Mouse (Mus musculus): ENCODE measurements around the gene Atf5. TPM values are rescaled to one million over a fixed set of nuclear protein-coding genes. Genes with fewer than 3 reads are reported as not detected.

Gene Atf5
- polyA plus RNA-seq, 1 experiment, result 9.6 TPM

- Histone ChIP-seq H3K9me3 (replicated peaks; ENCODE audit: control insufficient read depth, insufficient read depth, low read length, poor library complexity, severe bottlenecking) (no peaks in the 10 kb centered on the region), H3K4me1 (ENCODE audit: control insufficient read depth, insufficient read depth, low read length) (peaks cover 4% of the 10 kb centered on the region), H3K9ac (ENCODE audit: low read depth, poor library complexity, severe bottlenecking) (peak overlapping the region; percentile 43; the same call in 1 of the 2 replicates), H3K4me3 (ENCODE audit: low read depth, low read length) (no peak overlapping the region), H3K36me3 (ENCODE audit: control insufficient read depth, insufficient read depth, low read length, poor library complexity, severe bottlenecking) (peaks cover 38% of the 10 kb centered on the region), H3K27me3 (ENCODE audit: control insufficient read depth, insufficient read depth, low read length, poor library complexity, severe bottlenecking) (no peaks in the 10 kb centered on the region), H3K27ac (ENCODE audit: insufficient read depth, low read length) (0 out of 2 replicates have a peak overlapping the region, but pooled peaks have one; percentile 16)
- TF ChIP-seq EP300 (IDR thresholded peaks at IDR 0.05; ENCODE audit: insufficient read depth, low read depth, low read length), result no peak
- no peak for TF ChIP-seq POLR2A (IDR thresholded peaks at IDR 0.05; ENCODE audit: insufficient read depth, low read length)
- TF ChIP-seq CTCF (IDR thresholded peaks at IDR 0.05; ENCODE audit: low read depth, low read length), result peak; percentile 30
Measured at GRCm38 (mm10) chr7:44821666-44822448, 5.4 kb upstream of the Atf5 start.

GRCm38 (mm10) chr7:44820525-44820924 lies 4.1 kb upstream of the Atf5 start:
- peaks cover 4% of the 10 kb centered on the region for H3K4me1 ChIP-seq (ENCODE audit: control insufficient read depth, insufficient read depth, low read length)
- no peak for TF ChIP-seq CTCF (IDR thresholded peaks at IDR 0.05; ENCODE audit: low read depth, low read length)
- no peak for TF ChIP-seq POLR2A (IDR thresholded peaks at IDR 0.05; ENCODE audit: insufficient read depth, low read length)
- TF ChIP-seq EP300 (IDR thresholded peaks at IDR 0.05; ENCODE audit: insufficient read depth, low read depth, low read length), result no peak

GRCm38 (mm10) chr7:44819863-44820262 lies 3.4 kb upstream of the Atf5 start:
- H3K9ac ChIP-seq (ENCODE audit: low read depth, poor library complexity, severe bottlenecking), result peak overlapping the region; percentile 99
- H3K27me3 ChIP-seq (ENCODE audit: control insufficient read depth, insufficient read depth, low read length, poor library complexity, severe bottlenecking), result no peaks in the 10 kb centered on the region
- TF ChIP-seq EP300 (IDR thresholded peaks at IDR 0.05; ENCODE audit: insufficient read depth, low read depth, low read length) (no peak), POLR2A (IDR thresholded peaks at IDR 0.05; ENCODE audit: insufficient read depth, low read length) (no peak), CTCF (IDR thresholded peaks at IDR 0.05; ENCODE audit: low read depth, low read length) (no peak)
- no peaks in the 10 kb centered on the region for H3K9me3 ChIP-seq (replicated peaks; ENCODE audit: control insufficient read depth, insufficient read depth, low read length, poor library complexity, severe bottlenecking)
- peaks cover 34% of the 10 kb centered on the region for H3K36me3 ChIP-seq (ENCODE audit: control insufficient read depth, insufficient read depth, low read length, poor library complexity, severe bottlenecking)
- H3K4me3 ChIP-seq (ENCODE audit: low read depth, low read length), result peak overlapping the region; percentile 98
- H3K4me1 ChIP-seq (ENCODE audit: control insufficient read depth, insufficient read depth, low read length), result peaks cover 4% of the 10 kb centered on the region
- peak overlapping the region; percentile 84 for H3K27ac ChIP-seq (ENCODE audit: insufficient read depth, low read length)

More at GRCm38 (mm10) chr7:44820525-44820924, 4.1 kb upstream of the Atf5 start:
- H3K9me3 ChIP-seq (replicated peaks; ENCODE audit: control insufficient read depth, insufficient read depth, low read length, poor library complexity, severe bottlenecking), result no peaks in the 10 kb centered on the region
- H3K9ac ChIP-seq (ENCODE audit: low read depth, poor library complexity, severe bottlenecking), result peak overlapping the region; percentile 99; the same call in 1 of the 2 replicates
- H3K27ac ChIP-seq (ENCODE audit: insufficient read depth, low read length), result 0 out of 2 replicates have a peak overlapping the region, but pooled peaks have one; percentile 21
- H3K27me3 ChIP-seq (ENCODE audit: control insufficient read depth, insufficient read depth, low read length, poor library complexity, severe bottlenecking), result no peaks in the 10 kb centered on the region
- H3K4me3 ChIP-seq (ENCODE audit: low read depth, low read length), result no peak overlapping the region
- H3K36me3 ChIP-seq (ENCODE audit: control insufficient read depth, insufficient read depth, low read length, poor library complexity, severe bottlenecking), result peaks cover 34% of the 10 kb centered on the region

GRCm38 (mm10) chr7:44819391-44819790 lies 2.9 kb upstream of the Atf5 start:
- peak overlapping the region; percentile 98 for H3K4me3 ChIP-seq (ENCODE audit: low read depth, low read length)
- no peak for TF ChIP-seq POLR2A (IDR thresholded peaks at IDR 0.05; ENCODE audit: insufficient read depth, low read length)
- TF ChIP-seq EP300 (IDR thresholded peaks at IDR 0.05; ENCODE audit: insufficient read depth, low read depth, low read length), result no peak
- no peak for TF ChIP-seq CTCF (IDR thresholded peaks at IDR 0.05; ENCODE audit: low read depth, low read length)
- no peaks in the 10 kb centered on the region for H3K27me3 ChIP-seq (ENCODE audit: control insufficient read depth, insufficient read depth, low read length, poor library complexity, severe bottlenecking)
- H3K9ac ChIP-seq (ENCODE audit: low read depth, poor library complexity, severe bottlenecking), result peak overlapping the region; percentile 99
- peaks cover 34% of the 10 kb centered on the region for H3K36me3 ChIP-seq (ENCODE audit: control insufficient read depth, insufficient read depth, low read length, poor library complexity, severe bottlenecking)
- peak overlapping the region; percentile 84 for H3K27ac ChIP-seq (ENCODE audit: insufficient read depth, low read length)
- H3K4me1 ChIP-seq (ENCODE audit: control insufficient read depth, insufficient read depth, low read length), result peaks cover 4% of the 10 kb centered on the region
- no peaks in the 10 kb centered on the region for H3K9me3 ChIP-seq (replicated peaks; ENCODE audit: control insufficient read depth, insufficient read depth, low read length, poor library complexity, severe bottlenecking)

GRCm38 (mm10) chr7:44818751-44819235 lies 2.3 kb upstream of the Atf5 start:
- H3K4me3 ChIP-seq (ENCODE audit: low read depth, low read length), result peak overlapping the region; percentile 98
- peak overlapping the region; percentile 84 for H3K27ac ChIP-seq (ENCODE audit: insufficient read depth, low read length)
- H3K4me1 ChIP-seq (ENCODE audit: control insufficient read depth, insufficient read depth, low read length), result peaks cover 4% of the 10 kb centered on the region
- H3K27me3 ChIP-seq (ENCODE audit: control insufficient read depth, insufficient read depth, low read length, poor library complexity, severe bottlenecking), result no peaks in the 10 kb centered on the region
- no peaks in the 10 kb centered on the region for H3K9me3 ChIP-seq (replicated peaks; ENCODE audit: control insufficient read depth, insufficient read depth, low read length, poor library complexity, severe bottlenecking)
- peaks cover 33% of the 10 kb centered on the region for H3K36me3 ChIP-seq (ENCODE audit: control insufficient read depth, insufficient read depth, low read length, poor library complexity, severe bottlenecking)
- peak; percentile 65; the same call in 1 of the 2 replicates for TF ChIP-seq EP300 (IDR thresholded peaks at IDR 0.05; ENCODE audit: insufficient read depth, low read depth, low read length)
- TF ChIP-seq CTCF (IDR thresholded peaks at IDR 0.05; ENCODE audit: low read depth, low read length), result no peak
- H3K9ac ChIP-seq (ENCODE audit: low read depth, poor library complexity, severe bottlenecking), result peak overlapping the region; percentile 99

GRCm38 (mm10) chr7:44818164-44818563 lies 1.7 kb upstream of the Atf5 start:
- H3K4me1 ChIP-seq (ENCODE audit: control insufficient read depth, insufficient read depth, low read length), result peaks cover 4% of the 10 kb centered on the region
- H3K27ac ChIP-seq (ENCODE audit: insufficient read depth, low read length), result peak overlapping the region; percentile 84
- no peaks in the 10 kb centered on the region for H3K27me3 ChIP-seq (ENCODE audit: control insufficient read depth, insufficient read depth, low read length, poor library complexity, severe bottlenecking)
- peak overlapping the region; percentile 98 for H3K4me3 ChIP-seq (ENCODE audit: low read depth, low read length)
- H3K9me3 ChIP-seq (replicated peaks; ENCODE audit: control insufficient read depth, insufficient read depth, low read length, poor library complexity, severe bottlenecking), result no peaks in the 10 kb centered on the region
- H3K9ac ChIP-seq (ENCODE audit: low read depth, poor library complexity, severe bottlenecking), result peak overlapping the region; percentile 99
- TF ChIP-seq CTCF (IDR thresholded peaks at IDR 0.05; ENCODE audit: low read depth, low read length) (peak; percentile 17), POLR2A (IDR thresholded peaks at IDR 0.05; ENCODE audit: insufficient read depth, low read length) (no peak)
- H3K36me3 ChIP-seq (ENCODE audit: control insufficient read depth, insufficient read depth, low read length, poor library complexity, severe bottlenecking), result peaks cover 30% of the 10 kb centered on the region
